Mouse (Mus musculus): ENCODE data around the gene Lrrc36. TPM values are rescaled to one million over a fixed set of nuclear protein-coding genes. Genes with fewer than 3 reads are reported as not detected.

Lrrc36 gene
- polyA plus RNA-seq, 1 experiment = not detected

GRCm38 (mm10) chr8:105454088-105454487 is 40.7 kb downstream of the Lrrc36 start:
- Histone ChIP-seq H3K4me1 (ENCODE audit: control insufficient read depth, insufficient read depth, low read length) (no peaks in the 10 kb centered on the region), H3K4me3 (ENCODE audit: insufficient read depth, low read length) (no peak overlapping the region), H3K27ac (ENCODE audit: insufficient read depth, low read length) (no peak overlapping the region)
- no peak for TF ChIP-seq CTCF (IDR thresholded peaks at IDR 0.05; ENCODE audit: borderline replicate concordance, insufficient read depth, low read length)
- TF ChIP-seq POLR2A (IDR thresholded peaks at IDR 0.05; ENCODE audit: low read depth, low read length) = no peak

- Histone ChIP-seq H3K4me1 (ENCODE audit: control insufficient read depth, insufficient read depth, low read length) (no peaks in the 10 kb centered on the region), H3K4me3 (ENCODE audit: insufficient read depth, low read length) (no peak overlapping the region), H3K27ac (ENCODE audit: insufficient read depth, low read length) (no peak overlapping the region)
- TF ChIP-seq CTCF (IDR thresholded peaks at IDR 0.05; ENCODE audit: borderline replicate concordance, insufficient read depth, low read length) (no peak), POLR2A (IDR thresholded peaks at IDR 0.05; ENCODE audit: low read depth, low read length) (no peak)
Observed at GRCm38 (mm10) chr8:105455218-105455617, 41.8 kb downstream of the Lrrc36 start.

DNA sequence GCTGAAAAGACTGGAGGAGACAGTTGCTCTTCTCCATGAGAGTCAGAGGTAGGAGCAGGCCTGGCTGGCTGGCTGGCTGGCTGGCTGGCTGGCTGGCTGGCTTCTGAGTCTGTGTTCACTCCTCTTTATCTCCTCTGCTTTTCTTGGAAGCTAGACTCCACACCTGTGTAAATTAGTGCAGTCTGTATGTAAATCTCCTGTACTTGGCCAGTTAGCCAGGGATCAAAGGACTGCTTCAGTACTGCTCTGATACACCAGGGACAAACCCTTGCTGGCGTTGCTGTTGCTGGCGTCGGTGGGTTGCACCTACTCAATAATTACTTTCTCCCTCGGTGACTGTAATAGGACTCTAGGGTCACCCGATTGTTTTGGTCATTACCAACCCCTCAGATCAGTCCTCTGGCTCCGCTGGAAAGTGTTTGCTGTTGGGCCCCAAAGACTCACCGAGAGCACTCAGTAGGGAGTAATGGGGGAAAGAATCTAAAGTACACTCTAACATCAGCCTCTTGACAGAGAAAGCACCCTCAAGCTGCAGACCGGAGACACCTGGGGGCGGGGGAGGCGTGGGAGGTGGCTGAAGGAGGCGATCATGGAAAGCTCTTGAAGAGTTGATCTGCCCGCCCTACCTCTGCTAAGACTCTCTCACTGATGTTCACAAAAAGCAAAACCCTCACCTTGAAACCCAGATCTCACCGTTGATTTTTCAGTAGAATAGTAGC is 47.9 kb downstream of the Lrrc36 start:
- Histone ChIP-seq H3K27ac (ENCODE audit: insufficient read depth, low read length) (no peak overlapping the region), H3K4me1 (ENCODE audit: control insufficient read depth, insufficient read depth, low read length) (no peaks in the 10 kb centered on the region), H3K4me3 (ENCODE audit: insufficient read depth, low read length) (no peak overlapping the region)
- no peak for TF ChIP-seq POLR2A (IDR thresholded peaks at IDR 0.05; ENCODE audit: low read depth, low read length)
- no peak for TF ChIP-seq CTCF (IDR thresholded peaks at IDR 0.05; ENCODE audit: borderline replicate concordance, insufficient read depth, low read length)

DNA sequence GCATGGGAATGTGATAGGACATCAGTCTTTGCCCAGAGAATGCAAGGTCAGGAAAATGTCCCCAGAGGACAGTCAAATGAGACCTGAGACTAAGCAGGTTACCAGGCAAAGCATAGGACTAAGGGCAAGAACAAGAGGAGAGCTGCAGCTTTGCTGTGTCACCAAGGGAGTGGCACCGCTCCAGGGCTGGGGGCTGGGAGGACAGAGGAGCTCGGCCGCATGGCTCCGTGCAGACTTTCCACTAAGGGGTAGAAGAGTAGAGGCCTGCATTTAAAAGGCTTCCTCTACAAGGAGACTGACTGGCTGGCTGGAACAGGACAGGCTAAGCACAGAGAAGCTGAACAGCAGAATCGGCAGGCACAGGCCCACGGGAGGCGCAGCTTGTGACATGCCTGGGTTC is 51.2 kb downstream of the Lrrc36 start:
- Histone ChIP-seq H3K27ac (ENCODE audit: insufficient read depth, low read length) (no peak overlapping the region), H3K4me3 (ENCODE audit: insufficient read depth, low read length) (no peak overlapping the region), H3K4me1 (ENCODE audit: control insufficient read depth, insufficient read depth, low read length) (no peaks in the 10 kb centered on the region)
- TF ChIP-seq POLR2A (IDR thresholded peaks at IDR 0.05; ENCODE audit: low read depth, low read length) = no peak
- no peak for TF ChIP-seq CTCF (IDR thresholded peaks at IDR 0.05; ENCODE audit: borderline replicate concordance, insufficient read depth, low read length)

DNA sequence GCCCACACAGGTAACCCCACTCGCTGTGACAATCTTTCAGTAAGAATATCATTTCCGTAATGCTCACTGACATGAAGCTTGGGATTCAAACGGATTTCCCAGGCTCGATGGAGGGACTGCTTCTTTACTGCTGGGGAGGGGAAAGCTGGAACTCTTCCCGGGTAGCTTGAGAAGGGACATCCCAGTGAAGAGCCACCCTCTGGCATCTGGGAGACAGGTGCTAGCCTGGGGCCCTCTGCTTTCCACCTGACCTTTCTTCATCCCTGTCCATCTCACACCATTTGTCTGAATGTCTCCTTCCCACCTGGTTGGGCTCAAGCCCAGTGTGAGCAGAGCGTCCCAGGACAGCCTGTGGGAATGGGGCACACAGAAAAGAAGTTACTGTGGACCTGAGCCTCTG is 52.9 kb downstream of the Lrrc36 start:
- no peak overlapping the region for H3K4me3 ChIP-seq (ENCODE audit: insufficient read depth, low read length)
- H3K4me1 ChIP-seq (ENCODE audit: control insufficient read depth, insufficient read depth, low read length) = no peaks in the 10 kb centered on the region
- no peak for TF ChIP-seq POLR2A (IDR thresholded peaks at IDR 0.05; ENCODE audit: low read depth, low read length)
- no peak for TF ChIP-seq CTCF (IDR thresholded peaks at IDR 0.05; ENCODE audit: borderline replicate concordance, insufficient read depth, low read length)
- H3K27ac ChIP-seq (ENCODE audit: insufficient read depth, low read length) = no peak overlapping the region

DNA sequence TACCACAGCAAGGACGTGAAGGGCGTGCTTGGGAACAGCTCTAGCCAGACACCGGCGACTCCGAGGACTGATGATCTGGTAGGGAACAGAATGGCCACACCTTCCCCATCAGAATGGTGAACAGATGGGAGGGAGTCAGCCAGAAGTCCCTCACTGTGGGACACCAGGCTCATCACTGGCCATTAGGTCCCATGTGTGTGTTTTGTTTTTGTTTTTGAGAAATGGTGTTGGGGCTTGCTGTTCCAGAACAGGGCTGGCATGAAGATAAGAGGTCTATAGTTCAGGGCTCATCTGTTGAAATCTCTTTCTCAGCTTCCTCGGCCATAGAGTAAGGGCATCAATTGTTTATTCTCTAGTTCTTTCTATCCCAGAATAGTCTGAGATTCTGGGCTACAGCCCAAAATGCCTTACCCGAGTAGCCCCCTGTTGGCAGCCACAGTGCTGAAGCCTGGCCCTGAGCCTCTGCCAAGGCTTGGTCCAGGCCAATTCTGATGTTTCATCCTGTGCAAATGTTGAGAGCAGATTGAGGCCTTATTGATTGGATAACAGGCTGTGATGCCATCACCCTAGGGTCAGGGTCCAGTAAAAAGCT is 53.4 kb downstream of the Lrrc36 start:
- no peaks in the 10 kb centered on the region; the same call in 1 of the 2 replicates for H3K4me1 ChIP-seq (ENCODE audit: control insufficient read depth, insufficient read depth, low read length)
- H3K4me3 ChIP-seq (ENCODE audit: insufficient read depth, low read length) = no peak overlapping the region
- TF ChIP-seq POLR2A (IDR thresholded peaks at IDR 0.05; ENCODE audit: low read depth, low read length) (no peak), CTCF (IDR thresholded peaks at IDR 0.05; ENCODE audit: borderline replicate concordance, insufficient read depth, low read length) (no peak)
- H3K27ac ChIP-seq (ENCODE audit: insufficient read depth, low read length) = no peak overlapping the region

DNA sequence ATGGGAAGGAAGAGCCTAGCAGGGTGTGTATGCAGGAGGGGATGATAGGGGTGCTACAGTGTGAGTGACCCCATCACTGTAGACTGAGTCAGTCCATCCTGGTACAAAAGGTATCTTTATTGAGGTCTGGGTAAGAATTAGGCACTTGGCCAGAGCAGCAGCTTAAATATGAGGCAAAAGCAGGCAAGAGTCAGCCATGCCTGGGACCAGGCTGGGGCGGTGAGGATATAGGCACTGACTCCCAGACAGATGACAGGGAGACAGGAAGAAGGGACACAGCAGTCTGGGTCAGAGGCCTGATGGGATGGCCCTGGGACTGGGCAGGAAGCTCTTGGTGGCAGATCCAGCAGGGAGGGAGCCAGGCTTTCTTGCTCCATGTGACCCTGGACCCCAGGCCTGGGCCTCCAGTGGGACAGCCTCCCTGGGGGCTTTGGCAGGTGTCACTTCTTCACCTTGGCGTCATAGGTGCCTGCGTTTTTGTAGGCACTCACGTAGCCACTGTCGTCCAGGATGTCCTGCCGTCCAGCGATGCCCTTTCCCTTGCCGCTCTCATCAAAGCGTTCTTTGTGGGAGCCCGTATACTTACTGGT is 54.1 kb downstream of the Lrrc36 start:
- Histone ChIP-seq H3K4me1 (ENCODE audit: control insufficient read depth, insufficient read depth, low read length) (no peaks in the 10 kb centered on the region; the same call in 1 of the 2 replicates), H3K4me3 (ENCODE audit: insufficient read depth, low read length) (no peak overlapping the region), H3K27ac (ENCODE audit: insufficient read depth, low read length) (no peak overlapping the region)
- TF ChIP-seq CTCF (IDR thresholded peaks at IDR 0.05; ENCODE audit: borderline replicate concordance, insufficient read depth, low read length) (no peak), POLR2A (IDR thresholded peaks at IDR 0.05; ENCODE audit: low read depth, low read length) (no peak)

DNA sequence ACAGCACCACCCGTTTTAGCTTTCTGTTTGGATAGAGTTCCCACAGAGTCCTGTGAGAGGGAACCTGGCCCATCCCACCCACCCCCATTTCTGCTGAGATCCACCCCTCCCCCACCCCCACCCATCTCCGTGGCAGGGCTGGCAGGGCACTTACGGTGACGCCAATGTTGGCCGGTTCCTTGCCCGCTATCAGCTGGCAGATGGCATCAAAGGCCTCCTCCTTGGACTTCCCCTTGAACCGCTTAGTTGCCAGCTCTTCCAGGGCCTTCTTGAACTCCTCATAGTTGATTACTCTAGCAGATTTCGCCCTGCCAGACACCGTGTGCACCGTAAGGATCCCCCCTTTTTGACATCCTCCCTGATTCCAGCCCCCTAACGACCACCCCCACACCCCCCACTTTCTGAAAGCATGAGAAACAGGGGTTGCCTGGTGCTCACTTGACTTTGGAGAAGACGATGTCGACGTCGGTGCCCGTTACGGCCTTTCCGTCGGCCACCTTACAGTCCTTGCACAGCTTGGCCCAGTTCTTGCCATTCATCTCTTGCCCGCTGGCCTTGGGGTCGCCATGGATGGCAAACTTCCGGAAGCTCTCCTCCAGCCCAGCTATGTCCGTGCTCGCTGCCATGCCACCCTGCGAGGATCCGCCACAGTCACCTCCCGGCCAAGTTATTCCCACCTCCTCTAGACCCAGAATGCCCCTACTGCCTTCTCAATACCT is 54.8 kb downstream of the Lrrc36 start:
- H3K4me3 ChIP-seq (ENCODE audit: insufficient read depth, low read length) = no peak overlapping the region
- no peak overlapping the region for H3K27ac ChIP-seq (ENCODE audit: insufficient read depth, low read length)
- TF ChIP-seq CTCF (IDR thresholded peaks at IDR 0.05; ENCODE audit: borderline replicate concordance, insufficient read depth, low read length) (no peak), POLR2A (IDR thresholded peaks at IDR 0.05; ENCODE audit: low read depth, low read length) (no peak)
- no peaks in the 10 kb centered on the region; the same call in 1 of the 2 replicates for H3K4me1 ChIP-seq (ENCODE audit: control insufficient read depth, insufficient read depth, low read length)

DNA sequence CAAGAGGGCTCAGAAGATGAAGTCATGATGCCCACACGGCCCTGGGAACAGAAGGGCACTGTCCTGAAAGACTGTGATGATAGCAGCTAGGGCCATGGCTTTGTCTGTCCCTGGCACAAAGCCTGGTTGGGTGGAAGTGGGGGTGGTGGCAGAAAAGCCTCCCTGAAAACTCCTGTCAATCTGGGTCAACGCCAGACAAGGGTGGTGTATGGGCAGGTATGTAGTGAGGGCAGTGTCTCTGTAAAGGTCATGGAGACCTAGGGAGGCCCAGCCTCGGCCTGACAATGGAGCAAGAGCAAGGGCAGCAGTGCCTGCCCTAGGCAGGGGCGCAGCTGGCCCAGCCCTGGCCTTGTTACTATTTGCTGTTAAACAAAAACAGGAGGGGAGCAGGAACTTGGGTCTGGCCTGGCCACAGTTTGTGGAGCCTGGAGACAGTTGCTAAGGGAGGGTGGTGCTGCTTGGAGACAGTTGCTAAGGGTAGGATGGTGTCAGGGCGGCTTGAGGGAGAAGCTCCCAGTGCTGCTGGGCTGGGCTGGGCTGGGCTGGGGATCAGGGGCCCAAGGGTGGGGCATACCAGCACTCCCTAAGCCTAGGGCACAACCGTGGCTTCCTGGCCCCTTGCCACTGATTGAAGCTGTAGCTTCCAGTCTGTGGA is 55.8 kb downstream of the Lrrc36 start:
- TF ChIP-seq CTCF (IDR thresholded peaks at IDR 0.05; ENCODE audit: borderline replicate concordance, insufficient read depth, low read length) (no peak), POLR2A (IDR thresholded peaks at IDR 0.05; ENCODE audit: low read depth, low read length) (no peak)
- H3K4me3 ChIP-seq (ENCODE audit: insufficient read depth, low read length) = no peak overlapping the region
- peaks cover 2% of the 10 kb centered on the region for H3K4me1 ChIP-seq (ENCODE audit: control insufficient read depth, insufficient read depth, low read length)
- H3K27ac ChIP-seq (ENCODE audit: insufficient read depth, low read length) = no peak overlapping the region
